Mouse (Mus musculus): ENCODE measurements around the gene D1Ertd622e. TPM values are rescaled to one million over a fixed set of nuclear protein-coding genes. Genes with fewer than 3 reads are reported as not detected.

The D1Ertd622e gene
- polyA plus RNA-seq, 1 experiment from 2014 or later = 13.2 TPM

DNA sequence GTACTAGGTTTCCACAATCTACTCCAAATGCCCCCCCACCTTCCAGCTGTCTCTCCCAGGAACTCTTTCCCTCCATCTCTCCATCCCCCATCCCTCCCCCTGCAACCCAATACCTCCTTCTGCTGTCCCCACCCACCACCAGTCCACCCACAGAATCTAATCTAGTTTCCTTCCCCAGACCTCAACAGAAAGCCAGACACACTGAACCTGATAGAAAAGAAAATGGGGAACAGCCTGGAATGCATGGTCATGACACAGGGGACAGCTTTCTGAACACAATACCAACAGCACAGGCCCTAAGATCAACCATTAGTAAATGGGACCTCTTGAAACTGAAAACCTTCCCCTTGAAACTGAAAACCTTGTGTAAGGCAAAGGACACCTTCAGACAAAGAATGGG lies 32.0 kb upstream of the D1Ertd622e start:
- TF ChIP-seq EP300 (IDR thresholded peaks at IDR 0.05) = no peak
- TF ChIP-seq CTCF (IDR thresholded peaks at IDR 0.05) = no peak
- H3K4me1 ChIP-seq (ENCODE audit: insufficient read depth, low read depth, low read length) = no peaks in the 10 kb centered on the region
- no peak overlapping the region for H3K4me3 ChIP-seq (ENCODE audit: low read depth, low read length)
- H3K9ac ChIP-seq (replicated peaks; ENCODE audit: low read depth) = no peak overlapping the region
- H3K36me3 ChIP-seq (ENCODE audit: insufficient read depth, low read length) = no peaks in the 10 kb centered on the region
- H3K4me2 ChIP-seq (replicated peaks; ENCODE audit: low read depth, low read length) = no peak overlapping the region
- H3K27me3 ChIP-seq (replicated peaks; ENCODE audit: insufficient read depth, low read length) = no peaks in the 10 kb centered on the region
- no peak overlapping the region for H3K27ac ChIP-seq (ENCODE audit: low read length)
- no peak for ATAC-seq
- DNase-seq (ENCODE audit: low spot score) = no peak
- no peaks in the 10 kb centered on the region for H3K9me3 ChIP-seq (ENCODE audit: low read length)

DNA sequence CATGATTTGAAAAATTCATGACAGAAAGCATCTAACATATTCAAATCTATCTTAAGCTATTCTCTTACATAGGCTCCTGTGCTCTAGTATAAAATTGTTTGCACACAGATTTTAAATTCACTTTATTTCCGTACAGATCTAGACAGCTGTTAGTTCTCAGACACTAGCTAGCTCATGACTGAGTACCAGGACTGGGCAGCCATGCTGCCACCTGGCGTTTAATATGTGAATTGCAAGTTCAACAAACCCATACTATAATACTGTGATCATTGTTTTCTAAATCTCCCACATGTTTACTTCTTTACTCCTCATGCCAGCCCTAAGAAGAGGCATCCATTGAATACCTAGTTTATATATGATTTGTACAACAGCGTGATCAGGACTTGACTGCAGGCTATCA lies 26.9 kb upstream of the D1Ertd622e start:
- Histone ChIP-seq H3K4me2 (replicated peaks; ENCODE audit: low read depth, low read length) (no peak overlapping the region), H3K27me3 (replicated peaks; ENCODE audit: insufficient read depth, low read length) (no peaks in the 10 kb centered on the region), H3K4me3 (ENCODE audit: low read depth, low read length) (no peak overlapping the region), H3K36me3 (ENCODE audit: insufficient read depth, low read length) (no peaks in the 10 kb centered on the region), H3K9ac (replicated peaks; ENCODE audit: low read depth) (no peak overlapping the region), H3K4me1 (ENCODE audit: insufficient read depth, low read depth, low read length) (no peaks in the 10 kb centered on the region), H3K9me3 (ENCODE audit: low read length) (no peaks in the 10 kb centered on the region), H3K27ac (ENCODE audit: low read length) (no peak overlapping the region)
- ATAC-seq (peak; percentile 57), DNase-seq (ENCODE audit: low spot score) (peak; percentile 54)
- TF ChIP-seq EP300 (IDR thresholded peaks at IDR 0.05) (no peak), CTCF (IDR thresholded peaks at IDR 0.05) (peak; percentile 77)
- 9% methylated on average over 3 of the region's 3 CpGs for WGBS

DNA sequence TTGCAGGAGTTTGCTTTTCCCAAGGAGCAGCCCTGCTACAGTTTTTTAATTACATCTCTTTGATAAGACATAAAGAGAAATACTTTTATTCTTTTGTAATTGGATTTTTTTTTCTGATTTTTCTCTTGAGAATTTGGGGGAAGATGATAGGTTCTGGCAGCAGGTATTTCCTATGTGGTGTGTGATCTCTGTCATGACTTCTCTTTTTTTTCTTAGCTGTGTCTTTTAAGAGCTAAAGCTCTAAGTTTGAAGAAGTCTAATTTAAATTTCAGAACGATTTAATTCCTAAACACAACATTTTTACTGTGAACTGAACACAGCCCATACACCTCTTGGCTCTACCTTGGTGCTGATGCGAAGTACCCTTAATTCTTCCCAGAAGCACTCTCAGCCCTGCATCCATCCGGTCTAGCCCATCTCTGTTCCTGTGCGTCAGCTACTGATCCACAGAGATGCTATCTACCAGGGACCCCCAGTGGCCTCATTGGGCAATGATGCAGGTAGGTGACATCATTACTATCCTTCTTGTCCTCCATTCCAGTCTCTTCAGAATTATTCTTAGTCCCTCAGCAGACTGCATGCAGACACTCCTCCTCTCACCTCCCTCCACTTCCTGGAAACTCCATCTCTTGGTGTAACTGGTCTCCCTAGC lies 14.8 kb upstream of the D1Ertd622e start:
- H3K9me3 ChIP-seq (ENCODE audit: low read length) = no peaks in the 10 kb centered on the region
- no peak overlapping the region for H3K27ac ChIP-seq (ENCODE audit: low read length)
- no peaks in the 10 kb centered on the region for H3K27me3 ChIP-seq (replicated peaks; ENCODE audit: insufficient read depth, low read length)
- no peak for DNase-seq (ENCODE audit: low spot score)
- H3K9ac ChIP-seq (replicated peaks; ENCODE audit: low read depth) = no peak overlapping the region
- 64% methylated on average over 4 of the region's 4 CpGs for WGBS
- no peak overlapping the region for H3K4me3 ChIP-seq (ENCODE audit: low read depth, low read length)
- TF ChIP-seq CTCF (IDR thresholded peaks at IDR 0.05) (no peak), EP300 (IDR thresholded peaks at IDR 0.05) (no peak)
- H3K4me1 ChIP-seq (ENCODE audit: insufficient read depth, low read depth, low read length) = no peaks in the 10 kb centered on the region
- H3K36me3 ChIP-seq (ENCODE audit: insufficient read depth, low read length) = no peaks in the 10 kb centered on the region
- H3K4me2 ChIP-seq (replicated peaks; ENCODE audit: low read depth, low read length) = no peak overlapping the region
- no peak for ATAC-seq

DNA sequence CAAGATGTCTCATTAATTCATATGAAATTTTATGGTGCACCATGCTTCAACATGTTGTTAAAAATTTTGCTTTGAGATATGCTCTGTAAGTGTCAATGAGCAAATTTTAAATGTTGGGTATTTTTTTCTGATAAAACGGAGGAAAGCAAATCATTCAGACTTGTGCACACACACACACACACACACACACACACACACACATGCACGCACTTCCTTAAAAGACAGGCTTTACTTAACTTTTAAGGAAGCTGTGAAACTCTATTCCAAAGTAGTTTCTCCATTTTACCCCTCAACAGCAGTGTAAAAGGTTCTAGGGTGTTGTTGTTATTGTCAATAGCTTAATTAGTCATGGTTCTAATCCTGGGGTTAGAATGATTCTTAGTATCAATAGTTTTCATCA lies 14.2 kb upstream of the D1Ertd622e start:
- H3K4me2 ChIP-seq (replicated peaks; ENCODE audit: low read depth, low read length) = no peak overlapping the region
- WGBS = 47% methylated on average over 2 of the region's 2 CpGs

DNA sequence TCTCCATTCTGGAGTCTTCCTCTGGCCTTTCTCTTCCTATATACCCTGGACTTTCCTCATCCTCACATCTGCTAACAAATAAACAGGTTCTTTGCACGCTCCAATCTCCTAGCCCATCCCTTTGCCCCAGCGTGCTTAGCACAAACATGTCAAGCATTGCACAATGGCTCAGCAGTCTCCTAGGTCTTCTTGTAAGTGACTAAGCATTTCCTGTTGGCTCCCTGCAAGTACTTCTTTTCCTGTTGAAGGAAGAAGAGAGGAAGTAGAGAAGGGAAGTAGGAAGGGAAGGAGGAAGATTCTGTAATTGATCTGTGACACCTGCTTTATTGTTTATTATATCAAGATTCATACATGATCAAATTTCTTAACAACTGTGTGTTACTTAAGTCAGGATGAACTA lies 11.0 kb upstream of the D1Ertd622e start:
- no peak overlapping the region for H3K27ac ChIP-seq (ENCODE audit: low read length)
- 0 out of 2 replicates have a peak, but pooled peaks have one; percentile 21 for TF ChIP-seq EP300 (IDR thresholded peaks at IDR 0.05)
- no peak for TF ChIP-seq CTCF (IDR thresholded peaks at IDR 0.05)
- H3K4me2 ChIP-seq (replicated peaks; ENCODE audit: low read depth, low read length) = no peak overlapping the region
- no peak overlapping the region for H3K9ac ChIP-seq (replicated peaks; ENCODE audit: low read depth)
- WGBS = 6% methylated on average over 2 of the region's 2 CpGs
- DNase-seq (ENCODE audit: low spot score) = peak; percentile 55
- H3K4me3 ChIP-seq (ENCODE audit: low read depth, low read length) = no peak overlapping the region
- ATAC-seq = peak; percentile 43; the same call in 1 of the 2 replicates
- H3K4me1 ChIP-seq (ENCODE audit: insufficient read depth, low read depth, low read length) = no peaks in the 10 kb centered on the region
- no peaks in the 10 kb centered on the region for H3K27me3 ChIP-seq (replicated peaks; ENCODE audit: insufficient read depth, low read length)
- H3K9me3 ChIP-seq (ENCODE audit: low read length) = no peaks in the 10 kb centered on the region
- H3K36me3 ChIP-seq (ENCODE audit: insufficient read depth, low read length) = no peaks in the 10 kb centered on the region

More for the DNA sequence above, 14.2 kb upstream of the D1Ertd622e start:
- Histone ChIP-seq H3K27me3 (replicated peaks; ENCODE audit: insufficient read depth, low read length) (no peaks in the 10 kb centered on the region), H3K4me3 (ENCODE audit: low read depth, low read length) (no peak overlapping the region), H3K4me1 (ENCODE audit: insufficient read depth, low read depth, low read length) (no peaks in the 10 kb centered on the region), H3K27ac (ENCODE audit: low read length) (no peak overlapping the region), H3K9me3 (ENCODE audit: low read length) (no peaks in the 10 kb centered on the region), H3K36me3 (ENCODE audit: insufficient read depth, low read length) (no peaks in the 10 kb centered on the region), H3K9ac (replicated peaks; ENCODE audit: low read depth) (no peak overlapping the region)
- ATAC-seq (no peak), DNase-seq (ENCODE audit: low spot score) (no peak)
- TF ChIP-seq EP300 (IDR thresholded peaks at IDR 0.05) (no peak), CTCF (IDR thresholded peaks at IDR 0.05) (no peak)

DNA sequence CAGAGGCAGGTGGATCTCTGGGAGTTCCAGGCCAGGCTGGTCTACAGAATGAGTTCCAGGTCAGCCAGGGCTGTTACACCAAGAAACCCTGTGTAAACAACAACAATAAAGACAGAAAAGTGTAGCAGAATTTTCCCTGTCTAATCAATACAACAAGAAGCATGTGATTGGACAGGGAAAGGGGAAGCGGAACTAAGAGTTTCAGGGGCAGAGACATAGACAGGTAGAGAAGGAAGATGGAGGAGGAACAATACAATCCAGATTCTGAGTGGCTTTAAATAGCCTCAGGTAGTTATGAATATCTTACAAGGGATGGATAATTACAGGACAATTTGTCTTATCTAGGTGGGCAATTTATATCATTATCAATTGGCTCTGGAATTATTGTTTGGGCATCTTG lies 5.4 kb upstream of the D1Ertd622e start:
- 90% methylated on average over 1 of the region's 1 CpGs for WGBS
- TF ChIP-seq EP300 (IDR thresholded peaks at IDR 0.05) = no peak
- TF ChIP-seq CTCF (IDR thresholded peaks at IDR 0.05) = no peak
- ATAC-seq = no peak
- Histone ChIP-seq H3K4me2 (replicated peaks; ENCODE audit: low read depth, low read length) (no peak overlapping the region), H3K9me3 (ENCODE audit: low read length) (no peaks in the 10 kb centered on the region), H3K36me3 (ENCODE audit: insufficient read depth, low read length) (no peaks in the 10 kb centered on the region), H3K27ac (ENCODE audit: low read length) (no peak overlapping the region), H3K4me3 (ENCODE audit: low read depth, low read length) (no peak overlapping the region), H3K4me1 (ENCODE audit: insufficient read depth, low read depth, low read length) (no peaks in the 10 kb centered on the region), H3K9ac (replicated peaks; ENCODE audit: low read depth) (no peak overlapping the region), H3K27me3 (replicated peaks; ENCODE audit: insufficient read depth, low read length) (no peaks in the 10 kb centered on the region)
- no peak for DNase-seq (ENCODE audit: low spot score)

All from lung, postnatal 0 days (tissue).